Mouse (Mus musculus): ENCODE results near the gene Abhd5. TPM values are rescaled to one million over a fixed set of nuclear protein-coding genes. Genes with fewer than 3 reads are reported as not detected.

Gene Abhd5
- polyA plus RNA-seq, 1 experiment from 2014 or later, result 24.3 TPM

GRCm38 (mm10) chr9:122350396-122351130 lies 845 bp upstream of the Abhd5 start:
- H3K4me2 ChIP-seq, result peak overlapping the region; percentile 64
- peak overlapping the region; percentile 73; the same call in 1 of the 2 replicates for H3K27ac ChIP-seq (replicated peaks)
- ATAC-seq (ENCODE audit: low read depth), result peak; percentile 7; the same call in 1 of the 2 replicates
- no peaks in the 10 kb centered on the region for H3K27me3 ChIP-seq
- WGBS, result 71% methylated on average over 7 of the region's 7 CpGs
- H3K9me3 ChIP-seq, result no peaks in the 10 kb centered on the region
- peak overlapping the region; percentile 72 for H3K4me3 ChIP-seq
- peaks cover 7% of the 10 kb centered on the region; the same call in 1 of the 2 replicates for H3K4me1 ChIP-seq (replicated peaks)
- H3K9ac ChIP-seq, result peak overlapping the region; percentile 85
- no peaks in the 10 kb centered on the region for H3K36me3 ChIP-seq

DNA sequence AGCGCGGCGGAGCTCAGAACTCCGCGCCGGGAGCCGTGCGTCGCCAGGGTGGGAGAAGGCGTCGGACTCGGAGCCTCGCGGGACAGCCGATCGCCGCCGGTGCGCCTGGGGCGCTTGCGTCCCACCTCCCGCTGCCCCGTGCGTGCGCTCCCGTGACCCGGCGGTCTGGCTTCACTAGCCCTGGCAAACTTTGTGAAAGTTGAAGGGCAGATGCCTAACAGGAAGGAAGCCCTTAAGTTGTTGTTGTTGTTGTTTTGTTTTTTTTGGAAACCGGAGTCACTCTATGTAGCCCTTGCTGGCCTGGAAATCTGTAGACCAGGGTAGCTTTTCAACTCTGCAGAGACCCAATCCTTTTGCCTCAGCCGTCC lies 601 bp downstream of the Abhd5 start:
- Histone ChIP-seq H3K9ac (peak overlapping the region; percentile 85), H3K4me2 (peak overlapping the region; percentile 64), H3K4me1 (replicated peaks) (peaks cover 7% of the 10 kb centered on the region; the same call in 1 of the 2 replicates), H3K9me3 (no peaks in the 10 kb centered on the region), H3K27ac (replicated peaks) (peak overlapping the region; percentile 73), H3K4me3 (peak overlapping the region; percentile 72), H3K36me3 (no peaks in the 10 kb centered on the region), H3K27me3 (no peaks in the 10 kb centered on the region)
- under 1% methylated on average over 30 of the region's 30 CpGs for WGBS
- peak; percentile 20 for ATAC-seq (ENCODE audit: low read depth)

GRCm38 (mm10) chr9:122352911-122353310 lies 1.5 kb downstream of the Abhd5 start:
- peak overlapping the region; percentile 5; the same call in 1 of the 2 replicates for H3K4me2 ChIP-seq
- no peak overlapping the region for H3K9ac ChIP-seq
- H3K4me3 ChIP-seq, result no peak overlapping the region
- no peaks in the 10 kb centered on the region for H3K36me3 ChIP-seq
- no peaks in the 10 kb centered on the region for H3K9me3 ChIP-seq
- H3K27me3 ChIP-seq, result no peaks in the 10 kb centered on the region
- WGBS, result 82% methylated on average over 4 of the region's 4 CpGs
- no peak for ATAC-seq (ENCODE audit: low read depth)
- H3K27ac ChIP-seq (replicated peaks), result no peak overlapping the region
- peaks cover 7% of the 10 kb centered on the region; the same call in 1 of the 2 replicates for H3K4me1 ChIP-seq (replicated peaks)

DNA sequence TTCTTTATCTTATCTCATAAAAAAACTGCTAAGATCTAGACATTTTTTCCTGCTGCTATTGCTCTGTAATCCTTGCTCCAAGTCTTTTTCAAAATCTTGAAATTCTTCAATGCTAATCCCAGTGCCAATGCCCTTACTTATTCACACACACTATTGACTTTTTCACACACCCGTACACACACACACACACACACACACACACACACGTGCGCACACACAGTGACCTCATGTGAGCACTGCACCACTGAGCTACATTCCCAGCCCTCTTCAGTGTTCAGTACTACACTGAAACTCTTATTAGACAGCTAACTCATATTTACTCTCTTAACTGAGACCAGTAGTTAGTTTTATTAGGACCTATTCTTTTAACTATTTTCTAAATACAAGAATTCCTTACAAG lies 2.8 kb downstream of the Abhd5 start:
- no peak for ATAC-seq (ENCODE audit: low read depth)
- 85% methylated on average over 3 of the region's 3 CpGs for WGBS
- Histone ChIP-seq H3K36me3 (no peaks in the 10 kb centered on the region), H3K27me3 (no peaks in the 10 kb centered on the region), H3K4me1 (replicated peaks) (peaks cover 7% of the 10 kb centered on the region; the same call in 1 of the 2 replicates), H3K4me2 (no peak overlapping the region), H3K9ac (no peak overlapping the region), H3K4me3 (no peak overlapping the region), H3K27ac (replicated peaks) (no peak overlapping the region), H3K9me3 (no peaks in the 10 kb centered on the region)

DNA sequence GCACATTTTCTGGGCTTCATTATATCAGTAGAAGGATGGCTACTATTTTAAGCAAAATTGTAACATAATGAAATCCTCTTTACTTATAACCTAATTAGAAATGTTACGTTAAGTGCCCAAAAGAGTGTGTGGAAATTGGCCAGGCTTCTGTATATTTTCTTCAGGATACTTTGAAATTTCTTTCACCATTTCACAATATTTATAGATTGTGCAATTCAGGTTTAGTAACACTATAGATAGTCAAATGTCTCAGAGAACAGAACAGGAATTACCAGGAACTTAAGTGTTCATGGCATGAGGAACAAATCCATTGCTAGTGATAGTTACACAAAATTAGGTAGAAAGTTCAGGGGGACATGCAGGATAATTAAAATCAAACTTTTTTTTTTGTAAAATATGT lies 5.7 kb downstream of the Abhd5 start:
- no peak for ATAC-seq (ENCODE audit: low read depth)
- H3K9me3 ChIP-seq, result no peaks in the 10 kb centered on the region
- H3K4me3 ChIP-seq, result no peak overlapping the region
- H3K4me1 ChIP-seq (replicated peaks), result peaks cover 7% of the 10 kb centered on the region; the same call in 1 of the 2 replicates
- no peak overlapping the region for H3K27ac ChIP-seq (replicated peaks)
- 97% methylated on average over 1 of the region's 1 CpGs for WGBS
- no peak overlapping the region for H3K9ac ChIP-seq
- H3K27me3 ChIP-seq, result no peaks in the 10 kb centered on the region
- no peak overlapping the region for H3K4me2 ChIP-seq
- no peaks in the 10 kb centered on the region for H3K36me3 ChIP-seq

- H3K27me3 ChIP-seq, result no peaks in the 10 kb centered on the region
- H3K4me2 ChIP-seq, result no peak overlapping the region
- no peak overlapping the region for H3K4me3 ChIP-seq
- peaks cover 7% of the 10 kb centered on the region; the same call in 1 of the 2 replicates for H3K4me1 ChIP-seq (replicated peaks)
- H3K27ac ChIP-seq (replicated peaks), result no peak overlapping the region
- no peaks in the 10 kb centered on the region for H3K36me3 ChIP-seq
- H3K9me3 ChIP-seq, result no peaks in the 10 kb centered on the region
- 87% methylated on average over 1 of the region's 1 CpGs for WGBS
- H3K9ac ChIP-seq, result no peak overlapping the region
- no peak for ATAC-seq (ENCODE audit: low read depth)
Measured at GRCm38 (mm10) chr9:122357626-122358025, 6.2 kb downstream of the Abhd5 start.

DNA sequence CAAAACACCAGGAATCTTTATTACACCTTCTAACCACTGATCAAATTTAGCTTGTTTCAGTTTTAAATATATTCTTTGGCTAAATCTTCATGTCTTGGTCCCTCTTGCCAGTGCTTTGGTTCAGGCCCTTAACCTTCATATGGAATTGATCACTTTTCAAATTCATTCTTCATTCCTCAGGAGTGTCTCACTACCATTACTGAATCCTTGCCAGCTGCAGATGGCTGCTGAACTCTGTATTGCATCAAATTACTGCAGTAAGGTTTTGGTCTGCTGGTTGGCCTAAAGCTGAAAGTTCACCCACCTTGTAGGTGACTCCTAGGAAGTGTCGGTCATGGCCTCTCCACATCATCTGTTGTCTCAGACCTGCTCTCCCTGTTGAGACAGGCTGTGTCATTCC lies 12.8 kb downstream of the Abhd5 start:
- H3K4me2 ChIP-seq, result no peak overlapping the region

GRCm38 (mm10) chr9:122370292-122370794 lies 18.9 kb downstream of the Abhd5 start:
- H3K4me3 ChIP-seq, result no peak overlapping the region
- no peaks in the 10 kb centered on the region for H3K36me3 ChIP-seq
- no peaks in the 10 kb centered on the region for H3K9me3 ChIP-seq
- H3K4me1 ChIP-seq (replicated peaks), result peaks cover 11% of the 10 kb centered on the region
- WGBS, result 93% methylated on average over 6 of the region's 6 CpGs
- no peaks in the 10 kb centered on the region for H3K27me3 ChIP-seq
- H3K4me2 ChIP-seq, result no peak overlapping the region
- no peak overlapping the region for H3K27ac ChIP-seq (replicated peaks)
- no peak for ATAC-seq (ENCODE audit: low read depth)
- no peak overlapping the region for H3K9ac ChIP-seq

More for the DNA sequence above, 12.8 kb downstream of the Abhd5 start:
- WGBS, result 97% methylated on average over 1 of the region's 1 CpGs
- Histone ChIP-seq H3K4me1 (replicated peaks) (no peaks in the 10 kb centered on the region), H3K9ac (no peak overlapping the region), H3K4me3 (no peak overlapping the region), H3K27me3 (no peaks in the 10 kb centered on the region), H3K9me3 (no peaks in the 10 kb centered on the region), H3K27ac (replicated peaks) (no peak overlapping the region), H3K36me3 (no peaks in the 10 kb centered on the region)
- ATAC-seq (ENCODE audit: low read depth), result no peak

- Histone ChIP-seq H3K4me3 (no peak overlapping the region), H3K4me2 (no peak overlapping the region), H3K27ac (replicated peaks) (0 out of 2 replicates have a peak overlapping the region, but pooled peaks have one; percentile 38), H3K9me3 (no peaks in the 10 kb centered on the region), H3K9ac (no peak overlapping the region), H3K36me3 (no peaks in the 10 kb centered on the region), H3K27me3 (no peaks in the 10 kb centered on the region), H3K4me1 (replicated peaks) (peaks cover 11% of the 10 kb centered on the region)
- 25% methylated on average over 4 of the region's 4 CpGs for WGBS
- ATAC-seq (ENCODE audit: low read depth), result no peak
Measured at GRCm38 (mm10) chr9:122372506-122372905, 21.1 kb downstream of the Abhd5 start.

DNA sequence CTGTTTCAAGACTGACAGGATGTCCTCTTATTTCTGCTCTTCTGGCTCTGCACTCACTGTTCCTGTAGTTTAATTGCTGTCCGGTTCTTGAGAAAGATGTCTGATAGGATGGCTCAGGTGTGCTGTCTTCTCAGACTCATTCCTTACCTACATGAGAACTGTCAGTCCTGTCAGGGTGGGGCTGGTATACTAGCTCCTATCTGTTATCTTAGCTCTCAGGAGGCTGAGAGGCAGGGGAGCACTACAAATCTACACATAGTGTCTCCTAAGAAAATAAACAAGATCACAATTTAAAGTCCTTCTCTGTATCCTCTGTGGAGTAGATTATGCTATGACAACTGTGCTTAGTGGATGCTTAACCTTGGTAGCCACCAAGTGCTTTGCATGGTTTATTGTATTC lies 21.6 kb downstream of the Abhd5 start:
- WGBS, result 70% methylated on average over 1 of the region's 1 CpGs
- no peak for ATAC-seq (ENCODE audit: low read depth)
- H3K9ac ChIP-seq, result no peak overlapping the region

GRCm38 (mm10) chr9:122378986-122379385 lies 27.6 kb downstream of the Abhd5 start:
- Histone ChIP-seq H3K36me3 (peaks cover 18% of the 10 kb centered on the region), H3K4me1 (replicated peaks) (peaks cover 3% of the 10 kb centered on the region; the same call in 1 of the 2 replicates), H3K9me3 (no peaks in the 10 kb centered on the region), H3K27me3 (peaks cover 10% of the 10 kb centered on the region; the same call in 1 of the 2 replicates), H3K9ac (no peak overlapping the region), H3K4me2 (no peak overlapping the region), H3K4me3 (no peak overlapping the region), H3K27ac (replicated peaks) (no peak overlapping the region)
- no peak for ATAC-seq (ENCODE audit: low read depth)
- 81% methylated on average over 6 of the region's 6 CpGs for WGBS

More for the DNA sequence above, 21.6 kb downstream of the Abhd5 start:
- no peaks in the 10 kb centered on the region for H3K9me3 ChIP-seq
- no peak overlapping the region for H3K4me3 ChIP-seq
- H3K27ac ChIP-seq (replicated peaks), result 0 out of 2 replicates have a peak overlapping the region, but pooled peaks have one; percentile 38
- H3K36me3 ChIP-seq, result 0 out of 2 replicates have a peak, but pooled peaks cover under 1% of the 10 kb centered on the region
- H3K27me3 ChIP-seq, result no peaks in the 10 kb centered on the region
- H3K4me2 ChIP-seq, result no peak overlapping the region
- peaks cover 11% of the 10 kb centered on the region for H3K4me1 ChIP-seq (replicated peaks)

DNA sequence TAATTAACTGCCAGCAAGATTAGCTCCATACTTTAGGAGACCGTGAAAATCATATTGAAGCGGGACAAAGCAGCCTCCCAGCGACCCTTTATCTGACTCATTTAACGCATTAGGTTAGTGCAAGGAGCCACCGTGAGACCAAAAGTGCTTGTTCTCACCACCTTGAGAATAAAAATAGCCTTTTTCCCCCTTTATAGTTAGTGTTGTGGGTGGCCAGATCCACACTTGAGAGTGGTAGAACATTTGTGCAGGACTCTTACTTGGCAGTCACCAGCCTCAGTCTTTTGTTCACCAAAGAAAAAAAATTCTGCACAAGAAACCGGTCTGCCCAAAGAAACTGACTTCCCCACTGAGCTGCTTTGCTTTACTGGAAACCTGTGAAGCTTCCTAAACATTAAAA lies 29.6 kb downstream of the Abhd5 start:
- peaks cover 17% of the 10 kb centered on the region for H3K27me3 ChIP-seq
- no peaks in the 10 kb centered on the region for H3K9me3 ChIP-seq
- no peak overlapping the region for H3K9ac ChIP-seq
- H3K4me1 ChIP-seq (replicated peaks), result peaks cover 3% of the 10 kb centered on the region; the same call in 1 of the 2 replicates
- no peak overlapping the region for H3K4me3 ChIP-seq
- no peak overlapping the region for H3K27ac ChIP-seq (replicated peaks)
- ATAC-seq (ENCODE audit: low read depth), result no peak
- peaks cover 22% of the 10 kb centered on the region for H3K36me3 ChIP-seq
- no peak overlapping the region for H3K4me2 ChIP-seq
- WGBS, result 26% methylated on average over 6 of the region's 6 CpGs

Data from neural tube, embryonic 13.5 days (tissue).